Mouse (Mus musculus): ENCODE data around the gene Ksr1. TPM values are rescaled to one million over a fixed set of nuclear protein-coding genes. Genes with fewer than 3 reads are reported as not detected.
"Not testable (repeated sequence)": the region's sequence is repeated elsewhere in the genome, so short reads cannot be mapped to it uniquely, and the experiment has no call there.

The Ksr1 gene
- polyA plus RNA-seq, 1 experiment from 2014 or later: 0.67 TPM

- Histone ChIP-seq H3K9ac (ENCODE audit: low read length) (no peak overlapping the region), H3K27me3 (ENCODE audit: control insufficient read depth, insufficient read depth, low read length) (no peaks in the 10 kb centered on the region), H3K36me3 (ENCODE audit: control insufficient read depth, insufficient read depth, low read length) (no peaks in the 10 kb centered on the region), H3K9me3 (ENCODE audit: control insufficient read depth, low read length) (no peaks in the 10 kb centered on the region), H3K27ac (replicated peaks) (no peak overlapping the region), H3K4me1 (replicated peaks; ENCODE audit: control insufficient read depth, insufficient read depth) (peaks cover 3% of the 10 kb centered on the region; the same call in 1 of the 2 replicates), H3K4me2 (replicated peaks; ENCODE audit: low read depth) (no peak overlapping the region), H3K4me3 (ENCODE audit: low read depth, low read length) (no peak overlapping the region)
- no peak for ATAC-seq (ENCODE audit: low FRiP score, low TSS enrichment)
- peak; percentile 11 for DNase-seq (ENCODE audit: low spot score)
- 72% methylated on average over 6 of the region's 6 CpGs for WGBS
- TF ChIP-seq EP300 (optimal IDR thresholded peaks at IDR 0.05): no peak
- TF ChIP-seq CTCF (IDR thresholded peaks at IDR 0.05; ENCODE audit: low read depth): no peak
Observed at GRCm38 (mm10) chr11:79008007-79008775, 138.0 kb downstream of the Ksr1 start.

- H3K9me3 ChIP-seq (ENCODE audit: control insufficient read depth, low read length); H3K4me2 ChIP-seq (replicated peaks; ENCODE audit: low read depth); DNase-seq (ENCODE audit: low spot score); H3K27ac ChIP-seq (replicated peaks); ATAC-seq (ENCODE audit: low FRiP score, low TSS enrichment); H3K27me3 ChIP-seq (ENCODE audit: control insufficient read depth, insufficient read depth, low read length); H3K9ac ChIP-seq (ENCODE audit: low read length); H3K4me1 ChIP-seq (replicated peaks; ENCODE audit: control insufficient read depth, insufficient read depth); H3K36me3 ChIP-seq (ENCODE audit: control insufficient read depth, insufficient read depth, low read length); H3K4me3 ChIP-seq (ENCODE audit: low read depth, low read length): not testable (repeated sequence)
- WGBS: 81% methylated on average over 3 of the region's 3 CpGs
Observed at GRCm38 (mm10) chr11:79007356-79007755, 138.9 kb downstream of the Ksr1 start.

GRCm38 (mm10) chr11:79006417-79006816 lies 139.8 kb downstream of the Ksr1 start:
- Histone ChIP-seq H3K9me3 (ENCODE audit: control insufficient read depth, low read length) (no peaks in the 10 kb centered on the region), H3K27ac (replicated peaks) (no peak overlapping the region), H3K4me1 (replicated peaks; ENCODE audit: control insufficient read depth, insufficient read depth) (peaks cover 3% of the 10 kb centered on the region; the same call in 1 of the 2 replicates), H3K4me3 (ENCODE audit: low read depth, low read length) (no peak overlapping the region), H3K9ac (ENCODE audit: low read length) (no peak overlapping the region), H3K4me2 (replicated peaks; ENCODE audit: low read depth) (no peak overlapping the region), H3K36me3 (ENCODE audit: control insufficient read depth, insufficient read depth, low read length) (no peaks in the 10 kb centered on the region), H3K27me3 (ENCODE audit: control insufficient read depth, insufficient read depth, low read length) (no peaks in the 10 kb centered on the region)
- TF ChIP-seq CTCF (IDR thresholded peaks at IDR 0.05; ENCODE audit: low read depth) (no peak), EP300 (optimal IDR thresholded peaks at IDR 0.05) (no peak)
- ATAC-seq (ENCODE audit: low FRiP score, low TSS enrichment) (peak; percentile 35), DNase-seq (ENCODE audit: low spot score) (peak; percentile 10)
- WGBS: 45% methylated on average over 5 of the region's 5 CpGs

- WGBS: 70% methylated on average over 14 of the region's 14 CpGs
- ATAC-seq (ENCODE audit: low FRiP score, low TSS enrichment): peak; percentile 75
- Histone ChIP-seq H3K36me3 (ENCODE audit: control insufficient read depth, insufficient read depth, low read length) (no peaks in the 10 kb centered on the region), H3K27ac (replicated peaks) (peak overlapping the region; percentile 49), H3K4me1 (replicated peaks; ENCODE audit: control insufficient read depth, insufficient read depth) (peaks cover 3% of the 10 kb centered on the region; the same call in 1 of the 2 replicates), H3K4me2 (replicated peaks; ENCODE audit: low read depth) (no peak overlapping the region), H3K4me3 (ENCODE audit: low read depth, low read length) (no peak overlapping the region), H3K9ac (ENCODE audit: low read length) (no peak overlapping the region), H3K27me3 (ENCODE audit: control insufficient read depth, insufficient read depth, low read length) (no peaks in the 10 kb centered on the region), H3K9me3 (ENCODE audit: control insufficient read depth, low read length) (no peaks in the 10 kb centered on the region)
- peak; percentile 41 for DNase-seq (ENCODE audit: low spot score)
- no peak for TF ChIP-seq CTCF (IDR thresholded peaks at IDR 0.05; ENCODE audit: low read depth)
Observed at GRCm38 (mm10) chr11:79005578-79006394, 140.4 kb downstream of the Ksr1 start.

DNA sequence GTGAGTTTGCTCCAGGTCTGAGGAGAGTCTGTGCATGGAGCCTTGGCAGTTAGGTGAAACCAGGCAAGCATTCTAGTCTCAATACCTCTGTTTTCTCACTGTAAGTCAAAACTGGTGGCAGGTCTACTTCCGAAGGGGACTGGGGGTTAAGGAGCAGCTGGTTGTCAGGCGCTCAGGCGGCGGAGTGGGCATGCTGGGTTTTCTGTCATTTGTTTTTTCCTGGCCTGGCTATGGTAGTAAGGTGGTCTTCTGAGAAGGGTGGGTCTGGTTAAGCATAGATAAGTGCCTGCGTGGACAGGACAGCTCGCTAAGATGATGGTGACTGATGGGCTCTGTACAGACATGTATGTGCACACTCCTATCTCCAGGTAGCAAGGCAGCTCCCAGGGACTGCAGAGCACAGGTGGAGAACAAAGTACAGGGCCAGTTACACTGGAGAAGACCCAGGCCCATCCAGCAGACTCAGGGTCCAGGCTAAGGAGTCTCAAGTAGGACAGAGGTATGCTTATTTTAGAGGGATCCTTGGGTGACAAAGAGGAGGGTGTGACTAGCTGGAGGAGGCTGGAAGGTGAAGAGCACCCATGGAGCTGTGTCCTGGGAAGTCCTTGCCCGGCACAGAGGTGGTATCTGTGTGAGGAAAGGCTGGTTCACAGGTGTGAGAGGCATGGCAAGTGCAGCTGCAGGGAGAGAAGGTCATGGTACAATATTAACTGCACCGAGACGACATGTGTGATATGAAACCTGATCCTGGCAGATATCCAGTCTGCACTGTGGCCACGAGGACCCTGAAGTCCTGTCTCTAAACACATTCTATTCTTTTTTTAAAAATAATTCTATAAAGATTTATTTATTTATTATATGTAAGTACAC lies 142.2 kb downstream of the Ksr1 start:
- Histone ChIP-seq H3K36me3 (ENCODE audit: control insufficient read depth, insufficient read depth, low read length) (no peaks in the 10 kb centered on the region), H3K9ac (ENCODE audit: low read length) (no peak overlapping the region), H3K4me2 (replicated peaks; ENCODE audit: low read depth) (no peak overlapping the region), H3K4me3 (ENCODE audit: low read depth, low read length) (no peak overlapping the region), H3K9me3 (ENCODE audit: control insufficient read depth, low read length) (no peaks in the 10 kb centered on the region), H3K4me1 (replicated peaks; ENCODE audit: control insufficient read depth, insufficient read depth) (peaks cover 3% of the 10 kb centered on the region; the same call in 1 of the 2 replicates), H3K27ac (replicated peaks) (peak overlapping the region; percentile 80), H3K27me3 (ENCODE audit: control insufficient read depth, insufficient read depth, low read length) (no peaks in the 10 kb centered on the region)
- TF ChIP-seq EP300 (optimal IDR thresholded peaks at IDR 0.05) (no peak), CTCF (IDR thresholded peaks at IDR 0.05; ENCODE audit: low read depth) (no peak)
- ATAC-seq (ENCODE audit: low FRiP score, low TSS enrichment) (no peak), DNase-seq (ENCODE audit: low spot score) (peak; percentile 16)
- 68% methylated on average over 10 of the region's 10 CpGs for WGBS
